Mouse (Mus musculus) adrenal gland, postnatal 25 days (tissue): Measurements from ENCODE around the gene Vdr. TPM values are rescaled to one million over a fixed set of nuclear protein-coding genes. Genes with fewer than 3 reads are reported as not detected.

Source experiments
- DNase-seq: peaks from one replicate; pipeline ENCODE4 v3.0.0; 2021; ENCODE audit warnings: mixed read lengths
- total RNA-seq: library from RNA; stranded (reverse); gene quantifications from 2 replicates; pipeline ENCODE4 v1.2.3, GENCODE M21; 2021

Vdr gene
- total RNA-seq, 1 experiment from 2014 or later, result 8.0 TPM

DNA sequence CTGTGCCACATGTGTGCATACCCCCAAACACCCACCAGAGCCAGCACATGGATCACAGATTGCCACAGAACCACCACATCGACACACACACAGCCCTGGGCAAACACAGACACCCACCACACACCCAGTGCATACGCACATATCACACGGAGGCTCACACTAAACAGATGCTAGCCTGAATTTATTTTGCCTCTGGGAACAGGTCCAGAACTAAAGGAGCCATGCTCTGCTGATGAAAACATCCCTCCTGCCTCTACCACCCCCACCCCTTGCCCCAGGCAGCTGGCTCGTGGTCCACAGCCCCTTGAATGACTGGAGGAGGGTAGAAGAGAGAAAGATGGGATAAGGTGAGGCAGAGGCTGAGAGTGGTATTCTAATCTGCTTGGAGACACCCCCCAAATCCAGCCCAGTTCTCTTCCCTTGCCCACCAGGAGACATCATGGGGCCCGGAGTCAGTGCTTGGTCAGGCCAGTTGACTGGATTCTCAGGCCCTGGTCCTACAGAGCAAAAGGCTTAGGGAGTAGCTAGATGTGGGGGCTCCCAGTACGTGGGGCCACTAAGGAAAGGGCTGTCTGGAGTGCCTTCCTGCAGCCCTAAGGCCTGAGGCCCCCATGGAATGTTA is 82.1 kb downstream of the Vdr start:
- DNase-seq, result no peak

GRCm38 (mm10) chr15:97827401-97827800 is 83.0 kb downstream of the Vdr start:
- DNase-seq, result no peak

DNA sequence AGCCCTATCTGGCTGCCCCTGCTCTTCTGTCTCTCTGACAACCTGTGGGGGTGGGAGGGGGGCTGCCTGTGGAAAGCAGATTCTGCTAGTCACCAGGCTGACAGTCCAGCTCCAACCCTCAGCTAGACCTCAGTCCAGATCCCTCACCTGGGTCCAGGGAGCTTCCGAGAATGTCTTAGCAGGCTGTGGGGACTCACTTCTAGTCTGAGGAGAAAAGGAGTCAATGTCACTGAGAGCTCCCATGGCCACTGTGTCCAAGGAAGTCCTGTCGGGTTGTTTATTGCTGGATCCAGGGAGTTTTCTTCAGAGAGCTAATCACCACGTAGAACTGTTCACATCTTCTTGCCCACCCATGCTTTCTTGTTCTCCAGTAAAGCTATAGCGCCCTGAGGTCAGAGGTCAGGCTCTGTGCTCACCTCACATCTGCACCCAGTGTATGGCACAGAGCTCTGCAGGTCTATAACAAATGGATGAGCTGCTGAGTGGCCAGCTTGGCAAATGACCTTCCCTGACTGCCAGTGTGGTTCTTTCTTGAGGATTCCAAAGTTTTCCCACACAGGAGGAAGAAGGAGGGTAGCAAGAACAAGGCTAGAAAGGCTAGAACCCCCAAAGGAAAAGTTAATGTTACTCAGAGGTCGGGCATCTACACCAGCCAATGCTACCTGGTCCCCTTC is 83.7 kb downstream of the Vdr start:
- no peak for DNase-seq

DNA sequence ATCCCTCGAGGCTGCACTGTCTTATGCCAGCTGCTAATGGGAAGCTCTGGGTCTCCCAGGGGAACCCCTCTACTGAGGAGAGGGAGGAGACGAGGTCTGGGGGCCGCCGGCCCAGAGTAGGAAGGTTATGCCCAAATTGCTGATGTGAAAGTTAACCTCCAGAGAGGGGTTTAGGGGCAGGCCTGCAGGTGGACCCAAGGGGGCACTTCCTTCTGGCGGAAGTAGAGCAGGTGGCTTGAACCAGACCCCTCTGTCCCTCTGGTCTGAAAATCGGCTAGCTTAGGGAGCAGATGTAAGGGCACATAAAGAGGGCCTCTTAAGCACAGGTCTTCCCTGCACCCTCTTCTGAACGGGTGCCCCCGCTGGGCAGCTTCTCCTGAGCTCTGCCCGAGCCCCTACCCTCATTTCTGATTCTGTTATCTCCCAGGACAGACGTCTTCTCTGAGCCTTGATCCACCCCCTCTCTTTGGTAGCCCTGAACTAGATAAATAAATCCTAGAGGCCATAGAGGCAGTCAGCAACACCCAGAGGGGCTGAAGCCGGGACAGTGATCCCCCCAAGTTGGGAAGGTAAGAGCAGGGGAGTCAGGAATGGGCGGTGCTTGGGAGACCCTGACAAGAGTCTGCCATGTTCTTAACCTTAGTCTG is 84.4 kb downstream of the Vdr start:
- no peak for DNase-seq

GRCm38 (mm10) chr15:97825071-97825940 is 85.1 kb downstream of the Vdr start:
- peak; percentile 92 for DNase-seq

GRCm38 (mm10) chr15:97824042-97824441 is 86.4 kb downstream of the Vdr start:
- peak; percentile 56 for DNase-seq

DNA sequence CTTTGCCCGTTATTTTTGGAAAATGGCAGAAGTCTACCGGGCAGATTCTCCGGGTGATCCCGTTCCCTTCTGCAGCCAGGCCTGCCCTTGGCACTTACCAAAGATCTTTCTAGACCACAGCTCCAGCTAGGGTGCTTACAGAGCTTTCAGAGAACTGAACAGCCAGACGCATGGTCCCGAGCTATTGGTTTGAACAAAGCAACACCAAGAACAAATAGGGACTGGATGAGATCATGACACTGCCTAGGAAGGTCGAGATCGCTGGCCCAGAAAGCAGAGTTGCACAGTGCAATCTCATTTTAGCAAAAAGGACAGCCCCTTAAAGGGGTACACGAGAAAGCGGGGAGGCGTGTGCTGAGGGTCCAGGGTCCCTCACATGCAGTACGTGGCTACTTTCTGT is 87.0 kb downstream of the Vdr start:
- no peak for DNase-seq

- no peak for DNase-seq
Measured at GRCm38 (mm10) chr15:97822545-97823228, 87.7 kb downstream of the Vdr start.

DNA sequence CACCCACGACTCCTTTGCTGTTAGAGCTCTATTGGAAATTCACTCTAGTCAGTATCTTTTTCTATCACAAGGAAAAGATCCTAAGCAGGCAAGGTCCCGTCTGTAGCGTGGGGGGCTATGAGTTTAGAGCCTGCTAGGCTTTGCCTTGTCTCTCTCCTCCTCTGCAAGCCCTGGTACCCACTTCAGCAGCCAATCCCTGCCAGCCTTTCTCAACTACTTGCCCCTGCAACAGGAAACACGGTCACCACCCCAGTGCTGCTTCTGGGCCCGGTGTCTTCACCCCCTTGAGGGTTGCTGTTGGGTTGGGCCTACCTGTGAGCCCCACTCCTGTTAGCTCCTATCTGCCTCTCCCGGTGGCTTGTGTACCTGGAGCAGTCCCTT is 88.5 kb downstream of the Vdr start:
- DNase-seq, result no peak

- DNase-seq, result peak; percentile 64
Measured at GRCm38 (mm10) chr15:97821321-97821982, 89.0 kb downstream of the Vdr start.

DNA sequence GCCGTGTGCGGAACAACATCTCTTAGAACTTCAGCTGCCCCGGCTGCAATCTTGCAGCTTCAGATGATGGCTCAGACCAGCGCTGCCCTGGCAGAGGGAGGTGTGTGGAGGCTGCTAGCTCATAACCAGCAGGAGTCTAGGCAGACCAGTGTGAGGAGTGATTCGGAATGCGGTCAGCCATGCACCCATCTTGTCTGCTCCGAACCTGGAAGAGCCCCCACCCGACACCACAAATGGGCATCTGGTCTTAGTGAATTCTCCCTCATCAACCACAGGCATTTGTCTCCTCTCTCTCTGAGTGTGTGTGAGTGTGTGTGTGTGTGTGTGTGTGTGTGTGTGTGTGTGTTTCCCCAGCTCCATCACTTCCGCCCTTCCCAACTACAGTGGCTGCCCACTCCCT is 90.5 kb downstream of the Vdr start:
- no peak for DNase-seq

- DNase-seq, result no peak
Measured at GRCm38 (mm10) chr15:97816199-97816994, 94.0 kb downstream of the Vdr start.

GRCm38 (mm10) chr15:97815254-97815653 is 95.2 kb downstream of the Vdr start:
- no peak for DNase-seq

GRCm38 (mm10) chr15:97814703-97815102 is 95.7 kb downstream of the Vdr start:
- DNase-seq, result peak; percentile 51

DNA sequence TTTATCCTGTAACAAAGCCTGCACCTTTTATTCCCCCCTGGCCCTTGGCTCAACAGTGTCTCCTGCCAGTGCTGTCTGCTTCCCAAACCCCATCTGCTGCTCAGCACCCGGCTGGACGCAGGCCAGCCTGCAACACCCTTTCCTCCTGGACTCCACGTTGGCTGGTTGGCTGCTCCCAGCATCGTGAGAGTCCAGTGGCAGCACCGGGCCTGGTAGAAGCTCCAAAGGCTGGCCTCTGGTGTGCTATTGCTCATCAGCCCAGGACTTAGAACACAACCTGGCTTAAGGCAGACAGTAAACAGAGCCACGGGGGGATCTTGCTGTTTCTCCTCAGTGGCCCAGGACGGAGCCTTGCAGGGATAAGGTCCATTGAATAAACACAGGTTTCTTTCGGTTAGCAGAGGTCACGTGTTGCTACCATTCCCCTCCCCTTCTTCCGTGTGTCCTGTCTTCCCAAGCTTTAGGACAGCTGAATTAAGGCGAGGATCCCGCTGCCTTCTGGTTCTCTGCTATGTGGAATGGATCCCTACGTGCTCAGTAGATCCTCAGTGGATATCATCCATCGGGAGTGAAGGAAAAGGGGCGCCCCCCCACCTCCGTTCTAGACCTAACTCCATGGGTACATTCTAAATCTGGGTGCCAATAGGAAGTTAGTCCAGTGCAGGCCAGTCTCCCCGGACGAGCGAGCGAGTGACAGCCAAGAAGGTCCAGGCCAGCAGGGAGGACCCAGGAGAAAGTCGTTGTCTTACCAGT is 96.8 kb downstream of the Vdr start:
- peak; percentile 55 for DNase-seq

GRCm38 (mm10) chr15:97812875-97813274 is 97.6 kb downstream of the Vdr start:
- no peak for DNase-seq

- peak; percentile 84 for DNase-seq
Measured at GRCm38 (mm10) chr15:97812126-97812525, 98.3 kb downstream of the Vdr start.

DNA sequence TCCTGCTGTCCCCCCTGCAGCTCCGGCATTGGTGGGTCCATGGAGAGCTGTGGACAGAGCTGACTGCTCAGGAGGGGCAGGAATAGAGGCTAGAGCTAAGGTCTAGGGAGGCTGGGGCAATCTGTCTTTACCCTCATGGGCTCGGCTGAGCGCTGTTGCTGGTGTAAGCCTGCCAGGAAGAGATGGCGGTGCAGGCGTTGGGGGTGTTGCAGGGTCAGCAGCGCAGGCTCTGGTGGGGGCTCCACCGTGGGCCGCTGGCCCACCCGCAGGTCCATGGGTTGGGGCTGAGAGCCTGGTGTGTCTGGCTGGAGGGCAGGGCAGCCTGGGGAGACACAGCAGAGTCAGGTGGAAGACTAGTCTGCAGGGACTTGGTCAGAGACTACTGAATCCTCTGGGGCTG is 99.1 kb downstream of the Vdr start:
- DNase-seq, result no peak

DNA sequence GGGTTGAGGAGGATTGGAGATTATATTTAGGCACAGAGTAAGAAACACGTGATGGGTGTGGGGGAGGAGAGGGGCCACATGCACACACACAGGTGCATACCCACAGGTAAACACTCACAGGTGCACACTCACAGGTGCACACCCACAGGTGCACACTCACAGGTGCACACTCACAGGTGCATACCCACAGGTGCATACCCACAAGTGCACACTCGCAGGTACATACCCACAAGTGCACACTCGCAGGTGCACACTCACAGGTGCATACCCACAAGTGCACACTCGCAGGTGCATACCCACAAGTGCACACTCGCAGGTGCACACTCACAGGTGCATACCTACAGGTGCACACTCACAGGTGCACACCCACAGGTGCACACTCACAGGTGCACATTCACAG is 100.0 kb downstream of the Vdr start:
- DNase-seq, result no peak

- DNase-seq, result peak; percentile 74
Measured at GRCm38 (mm10) chr15:97809942-97810341, 100.5 kb downstream of the Vdr start.
